Mouse (Mus musculus): ENCODE data around the gene Wdr82.

DNA sequence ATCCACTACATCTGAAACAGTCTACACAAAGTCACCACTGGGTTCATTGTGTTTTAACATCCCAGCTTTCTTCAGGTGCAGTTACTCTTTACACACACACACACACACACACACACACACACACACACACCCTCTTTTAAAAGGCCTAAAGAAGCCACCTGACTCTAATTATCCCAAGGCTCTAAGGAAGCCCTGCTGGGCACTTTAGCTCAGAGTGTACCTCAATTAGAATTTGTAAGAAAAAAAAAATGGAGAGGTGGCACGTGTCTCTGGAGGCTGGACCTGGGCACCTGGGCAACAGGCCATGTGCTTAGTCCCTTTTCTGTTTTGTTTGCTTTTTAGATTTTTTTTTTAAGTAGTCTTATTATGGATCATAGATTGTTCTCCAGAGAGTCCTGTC is 3.0 kb upstream of the Wdr82 start:
- TF ChIP-seq CTCF (IDR thresholded peaks at IDR 0.05; ENCODE audit: low read depth, low read length), result no peak
- TF ChIP-seq GATA1 (IDR thresholded peaks at IDR 0.05; ENCODE audit: borderline replicate concordance, low read length), result no peak
- TF ChIP-seq GATA2 (IDR thresholded peaks at IDR 0.05; ENCODE audit: borderline replicate concordance, low read depth, low read length), result no peak

All from G1E (cell line).